Mouse (Mus musculus) CH12.LX (cell line): Measurements from ENCODE around the gene Slc22a5. TPM values are rescaled to one million over a fixed set of nuclear protein-coding genes. Genes with fewer than 3 reads are reported as not detected.
"Not testable (repeated sequence)": the region's sequence is repeated elsewhere in the genome, so short reads cannot be mapped to it uniquely, and the experiment has no call there.

Source experiments
- DNase-seq: peaks from one replicate; pipeline ENCODE4 v3.0.0-alpha.2; 2013; ENCODE audit errors: extremely low read depth
- H3K27ac ChIP-seq: 2 replicates; pipeline ENCODE4 v1.5.1; 2012; ENCODE audit warnings: low read depth, mild to moderate bottlenecking, control low read depth, moderate library complexity; ENCODE audit not compliant: insufficient read depth
- H3K27me3 ChIP-seq: replicated peaks from 2 replicates; pipeline ENCODE3; 2012; ENCODE audit warnings: inconsistent platforms
- H3K36me3 ChIP-seq, 2 experiments: replicated peaks in 1 of 2; 2 replicates each; pipeline versions ENCODE3 to v1.6.1; 2012; ENCODE audit warnings: inconsistent platforms in 1 of 2, low read length in 1 of 2, mild to moderate bottlenecking in 1 of 2, mixed read lengths in 1 of 2, moderate library complexity in 1 of 2; ENCODE audit not compliant: control insufficient read depth in 1 of 2, insufficient read depth in 1 of 2
- H3K4me1 ChIP-seq, 2 experiments: 2 replicates each; pipeline ENCODE4 v1.6.1; 2012; ENCODE audit warnings: inconsistent platforms in 1 of 2, moderate library complexity in 1 of 2; ENCODE audit not compliant: insufficient read depth in 2 of 2, control insufficient read depth in 1 of 2
- H3K4me2 ChIP-seq: 2 replicates; pipeline ENCODE4 v1.6.1; 2012; ENCODE audit warnings: low read depth, mild to moderate bottlenecking, control low read depth; ENCODE audit not compliant: poor library complexity, insufficient read depth, severe bottlenecking
- H3K4me3 ChIP-seq, 3 experiments: fragments of 150-350 bp in 1 of 3; sonication (generic) in 1 of 3; replicated peaks in 1 of 3; 2 replicates each; pipeline versions ENCODE3 to v1.5.1; 2011 to 2012; ENCODE audit warnings: low read depth in 2 of 3, low read length in 2 of 3, mild to moderate bottlenecking in 2 of 3, moderate library complexity in 2 of 3, control low read depth in 1 of 3, improper control_type of control experiment in 1 of 3, inconsistent platforms in 1 of 3, mixed read lengths in 1 of 3; ENCODE audit not compliant: poor library complexity in 1 of 3
- H3K79me2 ChIP-seq: replicated peaks from 2 replicates; pipeline ENCODE4 v1.6.1; 2012; ENCODE audit warnings: mild to moderate bottlenecking, moderate library complexity; ENCODE audit not compliant: control insufficient read depth, poor library complexity, insufficient read depth, severe bottlenecking; ENCODE audit errors: extremely low read depth
- H3K9ac ChIP-seq: 2 replicates; pipeline ENCODE4 v1.6.1; 2012; ENCODE audit warnings: low read depth, mild to moderate bottlenecking, control low read depth, moderate library complexity; ENCODE audit not compliant: insufficient read depth
- H3K9me3 ChIP-seq: replicated peaks from 2 replicates; pipeline ENCODE3; 2012; ENCODE audit warnings: low read length, inconsistent platforms, mixed read lengths
- CTCF ChIP-seq, 2 experiments: IDR thresholded peaks in 1 of 2; conservative IDR thresholded peaks in 1 of 2; 2 replicates each; pipeline ENCODE4 v1.5.1; 2011 to 2012; ENCODE audit warnings: low read depth in 2 of 2, low read length in 2 of 2, improper control_type of control experiment in 1 of 2, inconsistent platforms in 1 of 2, mild to moderate bottlenecking in 1 of 2, moderate library complexity in 1 of 2
- E2F4 ChIP-seq: IDR thresholded peaks from 2 replicates; pipeline ENCODE4 v1.6.1; 2011; ENCODE audit warnings: low read depth, low read length, improper control_type of control experiment; ENCODE audit not compliant: insufficient replicate concordance
- ELF1 ChIP-seq: IDR thresholded peaks from 2 replicates; pipeline ENCODE4 v1.6.1; 2014; ENCODE audit warnings: low read depth, mild to moderate bottlenecking, inconsistent platforms, low read length, improper control_type of control experiment
- RAD21 ChIP-seq: IDR thresholded peaks from 2 replicates; pipeline ENCODE4 v1.6.1; 2011; ENCODE audit warnings: low read depth, mild to moderate bottlenecking, low read length, improper control_type of control experiment, moderate library complexity
- RCOR1 ChIP-seq: conservative IDR thresholded peaks from 2 replicates; pipeline ENCODE4 v1.6.1; 2012; ENCODE audit warnings: low read depth, mild to moderate bottlenecking, inconsistent platforms, low read length, improper control_type of control experiment
- SIN3A ChIP-seq: IDR thresholded peaks from 2 replicates; pipeline ENCODE4 v1.6.1; 2012; ENCODE audit warnings: low read length, improper control_type of control experiment, inconsistent platforms
- SMC3 ChIP-seq: IDR thresholded peaks from 2 replicates; pipeline ENCODE4 v1.6.1; 2011; ENCODE audit warnings: low read depth, low read length, improper control_type of control experiment
- dilution Hi-C: fragments of 300-500 bp; cut with MboI; formaldehyde crosslinking; loops from 2 replicates; pipeline ENCODE4 v1.14.3; 2020; ENCODE audit warnings: low sequenced_read_pairs; ENCODE audit not compliant: extremely low pct_unique_long_range_greater_than_20kb, extremely low pct_ligation_motif_present
- in situ Hi-C: fragments of 300-500 bp; cut with MboI; formaldehyde crosslinking; loops from 3 replicates; pipeline ENCODE4 v1.14.3; 2019; ENCODE audit warnings: low sequenced_read_pairs, low pct_ligation_motif_present, low pct_unique_long_range_greater_than_20kb, mixed read lengths
- polyA plus RNA-seq: library from polyadenylated mRNA; unstranded; fragments of >175 nt; gene quantifications from 2 replicates; pipeline ENCODE4 v1.2.1, GENCODE M21; 2012; ENCODE audit warnings: low read depth; ENCODE audit not compliant: insufficient read length
- total RNA-seq, 2 experiments: library from RNA; depleted of rRNA; stranded (reverse); fragments of 300-350 nt in 1 of 2; fragments of >200 nt in 1 of 2; gene quantifications; 2 replicates each; pipeline ENCODE4 v1.2.3; 2012 to 2014

Gene Slc22a5
- total and polyA plus RNA-seq, 3 experiments, result 5.6 to 6.7 (median 6.2) TPM

DNA sequence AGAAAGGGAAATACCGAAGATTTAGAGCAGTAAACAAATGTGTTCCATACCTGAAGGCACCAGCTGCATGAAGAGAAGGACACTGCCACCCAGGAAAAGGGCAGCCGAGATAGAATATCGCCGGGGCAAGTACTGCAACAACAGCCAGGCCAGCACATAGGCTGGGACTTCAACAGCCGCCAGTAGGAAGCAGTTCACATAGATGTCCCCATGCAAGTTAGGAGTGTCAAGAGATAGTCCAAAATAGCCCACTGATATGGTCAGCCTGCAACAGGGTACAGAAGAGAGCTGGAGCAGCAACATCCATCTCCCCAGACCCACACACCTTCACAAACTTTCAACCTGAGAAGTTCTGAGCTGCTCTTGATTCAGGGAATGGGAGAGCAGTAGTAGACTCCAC is 22.3 kb downstream of the Slc22a5 start:
- H3K36me3 ChIP-seq, result peaks cover 15 to 39% of the 10 kb centered on the region in 2 experiments
- dilution Hi-C loops, result no loop called here
- in situ Hi-C loops, result no loop called here

DNA sequence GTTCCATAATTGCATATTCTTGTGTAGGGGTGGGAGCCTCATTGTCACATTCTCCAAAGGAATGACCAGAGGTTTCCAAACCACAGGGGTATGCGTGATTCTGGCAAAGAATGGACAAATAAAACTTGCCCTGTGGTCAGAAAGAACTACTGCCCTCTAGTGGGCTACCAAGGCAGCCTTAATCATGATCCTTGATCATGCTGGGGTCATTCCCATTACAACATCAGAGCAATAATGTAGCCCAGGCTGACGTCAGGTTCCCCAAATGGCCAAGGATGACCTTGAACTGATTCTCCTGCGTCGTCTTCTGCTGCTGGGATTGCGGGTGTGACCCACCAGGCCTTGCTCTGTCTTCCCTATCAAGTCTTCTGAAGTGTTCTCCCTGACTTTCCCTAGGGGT is 23.1 kb downstream of the Slc22a5 start:
- dilution Hi-C loops, H3K79me2 ChIP-seq, H3K27ac ChIP-seq, in situ Hi-C loops, H3K27me3 ChIP-seq, H3K4me1 ChIP-seq, DNase-seq, H3K4me2 ChIP-seq, H3K9ac ChIP-seq, H3K9me3 ChIP-seq, H3K4me3 ChIP-seq: not testable (repeated sequence)
- peak; percentile 33 for TF ChIP-seq SMC3
- TF ChIP-seq RAD21, result peak; percentile 12
- TF ChIP-seq CTCF (conservative IDR thresholded peaks at IDR 0.05 in 1 of 2, IDR thresholded peaks at IDR 0.05 in 1 of 2; ENCODE audit: low read depth in 2 of 2, low read length in 2 of 2), result peak in 1 of 2 experiments; percentile 46; a peak in 3 of 4 replicates
- peaks cover 13 to 39% of the 10 kb centered on the region in 2 experiments for H3K36me3 ChIP-seq

More for the DNA sequence above, 22.3 kb downstream of the Slc22a5 start:
- H3K9me3 ChIP-seq, result no peaks in the 10 kb centered on the region
- H3K79me2 ChIP-seq, result no peaks in the 10 kb centered on the region
- DNase-seq, result no peak
- H3K27ac ChIP-seq, result no peak overlapping the region
- no peak for TF ChIP-seq ELF1
- no peak for TF ChIP-seq SIN3A
- TF ChIP-seq E2F4, result no peak
- no peak for TF ChIP-seq RCOR1
- TF ChIP-seq, all 38 proteins: peak for 0
- no peaks in the 10 kb centered on the region for H3K4me1 ChIP-seq
- no peak overlapping the region for H3K4me3 ChIP-seq
- no peak overlapping the region for H3K4me2 ChIP-seq
- no peaks in the 10 kb centered on the region for H3K27me3 ChIP-seq
- no peak overlapping the region for H3K9ac ChIP-seq

- H3K27ac ChIP-seq, H3K9ac ChIP-seq, H3K27me3 ChIP-seq, H3K4me1 ChIP-seq, H3K4me3 ChIP-seq, in situ Hi-C loops, dilution Hi-C loops, H3K4me2 ChIP-seq, DNase-seq, H3K79me2 ChIP-seq, H3K9me3 ChIP-seq: not testable (repeated sequence)
- H3K36me3 ChIP-seq, result peaks cover 0 to 12% of the 10 kb centered on the region in 2 experiments
Observed at GRCm38 (mm10) chr11:53864724-53865310, 26.6 kb downstream of the Slc22a5 start.
